Mouse (Mus musculus) MEL (cell line): Measurements from ENCODE around the gene Plxdc2. TPM values are rescaled to one million over a fixed set of nuclear protein-coding genes. Genes with fewer than 3 reads are reported as not detected.

ENCODE experiments used
- DNase-seq: peaks from one replicate; pipeline ENCODE4 v3.0.0; 2011; ENCODE audit warnings: low read depth, low spot score
- H3K27ac ChIP-seq: 2 replicates; pipeline ENCODE4 v1.5.1; 2012; ENCODE audit warnings: low read depth, mild to moderate bottlenecking, control low read depth, low read length, moderate library complexity; ENCODE audit not compliant: control insufficient read depth
- H3K27me3 ChIP-seq, 2 experiments: fragments of 150-350 bp in 1 of 2; sonication (generic) in 1 of 2; 2 replicates each; pipeline ENCODE4 v1.6.1; 2012; ENCODE audit warnings: low read length in 2 of 2, mild to moderate bottlenecking in 2 of 2, improper control_type of control experiment in 1 of 2, moderate library complexity in 1 of 2; ENCODE audit not compliant: insufficient read depth in 2 of 2, control insufficient read depth in 1 of 2
- H3K36me3 ChIP-seq, 2 experiments: 2 replicates each; pipeline ENCODE4 v1.6.1; 2012 to 2014; ENCODE audit warnings: low read length in 2 of 2, improper control_type of control experiment in 1 of 2, inconsistent platforms in 1 of 2, mild to moderate bottlenecking in 1 of 2; ENCODE audit not compliant: insufficient read depth in 2 of 2, control insufficient read depth in 1 of 2
- H3K4me1 ChIP-seq, 2 experiments: fragments of 150-350 bp in 1 of 2; sonication (generic) in 1 of 2; 2 replicates each; pipeline ENCODE4 v1.6.1; 2012; ENCODE audit warnings: low read length in 2 of 2, improper control_type of control experiment in 1 of 2, mild to moderate bottlenecking in 1 of 2; ENCODE audit not compliant: insufficient read depth in 2 of 2, control insufficient read depth in 1 of 2
- H3K4me3 ChIP-seq, 2 experiments: fragments of 150-350 bp in 1 of 2; sonication (generic) in 1 of 2; 2 replicates each; pipeline ENCODE4 v1.5.1; 2012; ENCODE audit warnings: low read depth in 2 of 2, low read length in 2 of 2, mild to moderate bottlenecking in 2 of 2, moderate library complexity in 2 of 2, control low read depth in 1 of 2, improper control_type of control experiment in 1 of 2; ENCODE audit not compliant: control insufficient read depth in 1 of 2, insufficient read depth in 1 of 2
- H3K79me2 ChIP-seq: 2 replicates; pipeline ENCODE4 v1.6.1; 2012; ENCODE audit warnings: mild to moderate bottlenecking, low read length, moderate library complexity; ENCODE audit not compliant: control insufficient read depth, poor library complexity, insufficient read depth
- H3K9ac ChIP-seq: 2 replicates; pipeline ENCODE4 v1.6.1; 2012; ENCODE audit warnings: low read depth, mild to moderate bottlenecking, control low read depth, low read length, moderate library complexity; ENCODE audit not compliant: control insufficient read depth, poor library complexity, severe bottlenecking
- H3K9me3 ChIP-seq: fragments of 150-350 bp; sonication (generic); replicated peaks from 2 replicates; pipeline ENCODE4 v1.6.1; 2012; ENCODE audit warnings: mild to moderate bottlenecking, low read length, improper control_type of control experiment, moderate library complexity; ENCODE audit not compliant: insufficient read depth
- BHLHE40 ChIP-seq: IDR thresholded peaks from 2 replicates; pipeline ENCODE4 v1.6.1; 2012; ENCODE audit warnings: low read depth, mild to moderate bottlenecking, inconsistent platforms, low read length, improper control_type of control experiment, borderline replicate concordance
- CHD2 ChIP-seq: IDR thresholded peaks from 2 replicates; pipeline ENCODE4 v1.6.1; 2011; ENCODE audit warnings: low read length, improper control_type of control experiment
- E2F4 ChIP-seq: IDR thresholded peaks from 2 replicates; pipeline ENCODE4 v1.6.1; 2011; ENCODE audit warnings: low read depth, low read length, improper control_type of control experiment, borderline replicate concordance
- KAT2A ChIP-seq: conservative IDR thresholded peaks from 2 replicates; pipeline ENCODE4 v1.6.1; 2012; ENCODE audit warnings: low read depth, low read length, improper control_type of control experiment, inconsistent platforms
- MAFK ChIP-seq: IDR thresholded peaks from 2 replicates; pipeline ENCODE4 v1.6.1; 2011; ENCODE audit warnings: low read depth, mild to moderate bottlenecking, low read length, improper control_type of control experiment, borderline replicate concordance
- MAX ChIP-seq: IDR thresholded peaks from 2 replicates; pipeline ENCODE4 v1.6.1; 2011; ENCODE audit warnings: low read length, improper control_type of control experiment
- MEF2A ChIP-seq: IDR thresholded peaks from 2 replicates; pipeline ENCODE4 v1.6.1; 2014; ENCODE audit warnings: low read depth, mild to moderate bottlenecking, inconsistent platforms, low read length, improper control_type of control experiment; ENCODE audit not compliant: poor library complexity, insufficient replicate concordance, severe bottlenecking; ENCODE audit errors: extremely low read depth
- MYB ChIP-seq: IDR thresholded peaks from 2 replicates; pipeline ENCODE4 v1.6.1; 2011; ENCODE audit warnings: mild to moderate bottlenecking, low read depth, low read length, improper control_type of control experiment
- NELFE ChIP-seq: IDR thresholded peaks from 2 replicates; pipeline ENCODE4 v1.6.1; 2011; ENCODE audit warnings: low read depth, low read length, improper control_type of control experiment
- NRF1 ChIP-seq: IDR thresholded peaks from 2 replicates; pipeline ENCODE4 v1.6.1; 2014; ENCODE audit warnings: low read depth, mild to moderate bottlenecking, inconsistent platforms, low read length, improper control_type of control experiment, moderate library complexity; ENCODE audit not compliant: poor library complexity, insufficient read depth, severe bottlenecking
- POLR2A ChIP-seq, 2 experiments: IDR thresholded peaks; 2 replicates each; pipeline ENCODE4 v1.6.1; 2011 to 2012; ENCODE audit warnings: low read length in 2 of 2, mild to moderate bottlenecking in 2 of 2, control low read depth in 1 of 2, improper control_type of control experiment in 1 of 2, low read depth in 1 of 2, moderate library complexity in 1 of 2; ENCODE audit not compliant: control insufficient read depth in 1 of 2, insufficient read depth in 1 of 2, poor library complexity in 1 of 2
- POLR2AphosphoS5 ChIP-seq: IDR thresholded peaks from 2 replicates; pipeline ENCODE4 v1.6.1; 2012; ENCODE audit warnings: low read depth, borderline replicate concordance, mild to moderate bottlenecking, inconsistent platforms, low read length, moderate library complexity, mixed read lengths
- RAD21 ChIP-seq: IDR thresholded peaks from 2 replicates; pipeline ENCODE4 v1.6.1; 2011; ENCODE audit warnings: mild to moderate bottlenecking, low read depth, low read length, improper control_type of control experiment
- RCOR1 ChIP-seq: IDR thresholded peaks from 2 replicates; pipeline ENCODE4 v1.6.1; 2012; ENCODE audit warnings: low read depth, mild to moderate bottlenecking, inconsistent platforms, low read length, improper control_type of control experiment
- SIN3A ChIP-seq: IDR thresholded peaks from 2 replicates; pipeline ENCODE4 v1.6.1; 2012; ENCODE audit warnings: low read length, improper control_type of control experiment, inconsistent platforms
- TAL1 ChIP-seq: IDR thresholded peaks from 2 replicates; pipeline ENCODE4 v1.6.1; 2012; ENCODE audit warnings: mild to moderate bottlenecking, inconsistent platforms, low read length, moderate library complexity, mixed read lengths
- TBP ChIP-seq: IDR thresholded peaks from 2 replicates; pipeline ENCODE4 v1.8.0; 2011; ENCODE audit warnings: low read depth, low read length, improper control_type of control experiment
- TCF12 ChIP-seq: IDR thresholded peaks from 2 replicates; pipeline ENCODE4 v1.6.1; 2014; ENCODE audit warnings: low read depth, mild to moderate bottlenecking, inconsistent platforms, low read length, improper control_type of control experiment, moderate library complexity
- UBTF ChIP-seq: IDR thresholded peaks from 2 replicates; pipeline ENCODE4 v1.6.1; 2012; ENCODE audit warnings: low read depth, mild to moderate bottlenecking, inconsistent platforms, low read length, improper control_type of control experiment, moderate library complexity, borderline replicate concordance; ENCODE audit not compliant: insufficient read depth
- USF1 ChIP-seq: IDR thresholded peaks from 2 replicates; pipeline ENCODE4 v1.6.1; 2014; ENCODE audit warnings: low read depth, mild to moderate bottlenecking, inconsistent platforms, low read length, improper control_type of control experiment, moderate library complexity
- ZNF384 ChIP-seq: IDR thresholded peaks from 2 replicates; pipeline ENCODE4 v1.6.1; 2012; ENCODE audit warnings: low read depth, mild to moderate bottlenecking, inconsistent platforms, low read length, improper control_type of control experiment
- polyA plus RNA-seq, 2 experiments: library from polyadenylated mRNA; stranded (reverse) in 1 of 2; unstranded in 1 of 2; fragments of >175 nt in 1 of 2; fragments of >200 nt in 1 of 2; gene quantifications; 2 replicates each; pipeline versions ENCODE4 v1.2.1 to v1.2.4; 2012; ENCODE audit warnings: low replicate concordance in 2 of 2, low read depth in 1 of 2; ENCODE audit not compliant: insufficient read length in 2 of 2, insufficient read depth in 1 of 2, missing spikeins in 1 of 2
- total RNA-seq: library from RNA; depleted of rRNA; stranded (reverse); fragments of 300-350 nt; gene quantifications from 2 replicates; pipeline ENCODE4 v1.2.3, GENCODE M21; 2012

Plxdc2 gene
- total and polyA plus RNA-seq, 3 experiments = not detected

DNA sequence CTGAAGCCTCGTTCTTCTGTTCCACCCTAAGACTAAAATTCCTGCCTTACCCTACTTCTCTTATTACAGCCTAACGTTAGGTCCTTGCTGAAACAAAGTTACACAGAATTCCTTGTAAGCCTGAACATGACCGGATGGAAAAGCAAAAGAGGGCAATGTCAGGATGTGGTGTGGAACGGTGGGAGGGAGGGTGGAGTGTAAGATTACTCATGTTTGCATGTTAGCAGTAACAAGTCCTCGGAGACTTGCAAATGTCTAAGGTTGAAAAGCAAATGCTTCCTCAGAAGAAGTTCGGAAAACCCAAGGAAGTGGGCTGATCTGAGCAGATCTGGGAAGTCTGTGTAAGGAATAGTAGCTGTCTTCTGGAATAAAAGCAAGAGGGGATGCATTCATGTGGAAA lies 353.8 kb downstream of the Plxdc2 start:
- H3K9me3 ChIP-seq = no peaks in the 10 kb centered on the region
- TF ChIP-seq MYB = no peak
- no peak for TF ChIP-seq POLR2A (IDR thresholded peaks at IDR 0.05; ENCODE audit: control insufficient read depth in 1 of 2, insufficient read depth in 1 of 2, low read depth in 1 of 2, low read length in 2 of 2, poor library complexity in 1 of 2)
- no peak for TF ChIP-seq NELFE
- TF ChIP-seq MEF2A = no peak
- TF ChIP-seq CHD2 = no peak
- TF ChIP-seq TBP = no peak
- TF ChIP-seq BHLHE40 = no peak
- TF ChIP-seq E2F4 = no peak
- no peak for TF ChIP-seq SIN3A
- no peak for TF ChIP-seq RCOR1
- no peak for TF ChIP-seq UBTF
- TF ChIP-seq TCF12 = no peak
- no peak for TF ChIP-seq USF1
- TF ChIP-seq TAL1 = no peak
- no peak for DNase-seq
- H3K9ac ChIP-seq = no peak overlapping the region
- H3K4me3 ChIP-seq = no peak overlapping the region
- H3K36me3 ChIP-seq = no peaks in the 10 kb centered on the region
- H3K27ac ChIP-seq = no peak overlapping the region
- H3K79me2 ChIP-seq = no peaks in the 10 kb centered on the region
- no peaks in the 10 kb centered on the region for H3K4me1 ChIP-seq
- H3K27me3 ChIP-seq = no peaks in the 10 kb centered on the region

DNA sequence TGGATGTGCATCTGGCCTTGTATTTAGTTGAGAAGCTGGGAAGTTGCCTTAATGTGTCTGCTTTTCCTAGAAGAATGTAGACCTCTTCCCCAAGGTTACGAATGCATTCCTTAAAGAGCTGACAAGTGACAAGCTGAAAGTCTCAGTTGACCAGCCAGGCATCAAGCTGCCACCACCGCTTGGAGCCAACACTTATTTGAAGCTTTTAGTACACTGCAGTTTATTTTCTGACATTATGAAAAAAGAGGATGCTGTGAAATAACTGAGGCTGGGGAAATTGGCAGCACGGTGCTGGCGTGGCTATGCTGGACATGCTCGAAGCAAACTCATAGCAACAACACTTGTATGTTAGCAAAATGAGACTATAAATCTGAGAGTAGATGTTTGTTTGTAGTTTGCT lies 374.9 kb downstream of the Plxdc2 start:
- H3K36me3 ChIP-seq = no peaks in the 10 kb centered on the region
- TF ChIP-seq RCOR1 (no peak), UBTF (no peak), RAD21 (no peak), POLR2AphosphoS5 (no peak), MEF2A (no peak), TBP (no peak), MAFK (no peak), KAT2A (no peak), NRF1 (no peak), CHD2 (no peak), ZNF384 (no peak), MAX (no peak), SIN3A (no peak), TAL1 (no peak)
- H3K4me1 ChIP-seq = no peaks in the 10 kb centered on the region

More for the DNA sequence above, 374.9 kb downstream of the Plxdc2 start:
- Histone ChIP-seq H3K27ac (no peak overlapping the region), H3K4me3 (no peak overlapping the region), H3K9me3 (no peaks in the 10 kb centered on the region), H3K79me2 (no peaks in the 10 kb centered on the region), H3K27me3 (no peaks in the 10 kb centered on the region), H3K9ac (no peak overlapping the region)
- no peak for DNase-seq
